16 mouse cellular contexts compared by ENCODE assay signal in the genomic region with DNA sequence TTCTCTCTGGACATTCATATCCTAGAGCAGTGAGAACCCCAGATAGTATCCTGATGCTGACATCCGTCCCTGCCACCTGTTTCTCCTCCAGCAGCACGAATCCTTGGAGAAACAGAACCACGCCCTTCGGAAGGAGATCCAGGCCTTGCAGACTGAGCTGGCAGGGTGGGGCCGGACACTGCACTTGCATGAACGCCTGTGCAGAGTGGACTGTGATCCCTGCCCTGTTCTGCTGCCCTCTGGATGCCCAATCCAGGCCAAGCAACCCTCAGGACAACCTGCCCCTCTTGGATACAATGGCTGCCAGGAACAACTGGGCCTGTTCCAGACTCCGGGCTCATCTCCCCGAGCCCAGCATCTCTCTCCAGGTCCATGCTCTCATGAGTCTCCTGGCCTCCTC. TPM values are rescaled to one million over a fixed set of nuclear protein-coding genes. Genes with fewer than 3 reads are reported as not detected.
"Had no signal": no experiment of that assay in that cellular context is flagged by ENCODE, and none has a peak within 500 bp of the region (broad histone marks: within the 10 kb centered on the region; RNA-seq: fewer than 3 reads in every experiment).

No protein-coding gene starts in this region.

- H3K4me2 ChIP-seq: limb, embryonic 12.5 days; liver, embryonic 13.5 days; lung, embryonic 15.5 days; midbrain, embryonic 11.5 days; midbrain, embryonic 15.5 days; neural tube, embryonic 12.5 days; stomach, embryonic 15.5 days had no signal

- ATAC-seq: liver, postnatal 0 days; midbrain, embryonic 15.5 days had no signal

- H3K9me3 ChIP-seq: limb, embryonic 12.5 days; liver, embryonic 13.5 days; lung, embryonic 15.5 days; midbrain, embryonic 15.5 days; neural tube, embryonic 12.5 days; stomach, embryonic 15.5 days had no signal

- H3K4me3 ChIP-seq: limb, embryonic 12.5 days; liver, embryonic 13.5 days; lung, embryonic 15.5 days; megakaryocyte, embryonic 14.5 days; midbrain, embryonic 15.5 days; neural tube, embryonic 12.5 days; stomach, embryonic 15.5 days had no signal

- H3K27me3 ChIP-seq: liver, embryonic 13.5 days; lung, embryonic 15.5 days; midbrain, embryonic 15.5 days; neural tube, embryonic 12.5 days; stomach, embryonic 15.5 days had no signal

- H3K36me3 ChIP-seq: limb, embryonic 12.5 days; liver, embryonic 13.5 days; lung, embryonic 15.5 days; midbrain, embryonic 15.5 days; neural tube, embryonic 12.5 days; stomach, embryonic 15.5 days had no signal

- H3K9ac ChIP-seq: limb, embryonic 12.5 days; liver, embryonic 13.5 days; liver, postnatal 0 days; lung, embryonic 15.5 days; midbrain, embryonic 15.5 days; neural tube, embryonic 12.5 days; stomach, embryonic 15.5 days had no signal

- DNase-seq: layer of hippocampus, adult 9-11 months; layer of hippocampus, postnatal 36 days; liver; liver, embryonic 13.5 days; liver, postnatal 0 days; lung, postnatal 14 days; right cerebral cortex, postnatal 4 days; thymus, postnatal 36 days had no signal

- H3K27ac ChIP-seq: limb, embryonic 12.5 days; liver, embryonic 13.5 days; lung, embryonic 15.5 days; macrophage; midbrain, embryonic 15.5 days; neural tube, embryonic 12.5 days; stomach, embryonic 15.5 days had no signal

- H3K4me1 ChIP-seq: limb, embryonic 12.5 days; liver, embryonic 13.5 days; lung, embryonic 15.5 days; megakaryocyte, embryonic 14.5 days; midbrain, embryonic 15.5 days; neural tube, embryonic 12.5 days; stomach, embryonic 15.5 days had no signal

RNA-seq across cellular contexts. Expression of a gene that starts 13.0 kb away (rescaled TPM):
- polyA plus RNA-seq: limb, embryonic 12.5 days; liver, embryonic 13.5 days; liver, postnatal 0 days; lung, embryonic 15.5 days; midbrain, embryonic 11.5 days; midbrain, embryonic 15.5 days; neural tube, embryonic 12.5 days; stomach, embryonic 15.5 days had no signal

RNA-seq across cellular contexts. Expression of a gene that starts 30.4 kb away (rescaled TPM):
- polyA plus RNA-seq: limb, embryonic 12.5 days; midbrain, embryonic 11.5 days; midbrain, embryonic 15.5 days; neural tube, embryonic 12.5 days had no signal
